Mouse (Mus musculus) cortical plate, adult 2 months (tissue): ENCODE data around the gene Erc1.

Source experiments
- CTCF ChIP-seq: fragments of 200-500 bp; IDR thresholded peaks from 2 replicates; pipeline ENCODE4 v1.5.1; 2011; ENCODE audit warnings: mild to moderate bottlenecking, control low read depth, low read length; ENCODE audit not compliant: insufficient read depth; ENCODE audit errors: extremely low read depth
- POLR2A ChIP-seq: fragments of 200-500 bp; IDR thresholded peaks from 2 replicates; pipeline ENCODE4 v1.6.1; 2011; ENCODE audit warnings: mild to moderate bottlenecking, low read length, control low read depth; ENCODE audit not compliant: insufficient read depth; ENCODE audit errors: extremely low read depth

GRCm38 (mm10) chr6:119764355-119764754 is 83.6 kb downstream of the Erc1 start:
- TF ChIP-seq CTCF (0 out of 2 replicates have a peak, but pooled peaks have one; percentile 11), POLR2A (no peak)
